22 mouse cellular contexts compared by ENCODE assay signal in the genomic region with DNA sequence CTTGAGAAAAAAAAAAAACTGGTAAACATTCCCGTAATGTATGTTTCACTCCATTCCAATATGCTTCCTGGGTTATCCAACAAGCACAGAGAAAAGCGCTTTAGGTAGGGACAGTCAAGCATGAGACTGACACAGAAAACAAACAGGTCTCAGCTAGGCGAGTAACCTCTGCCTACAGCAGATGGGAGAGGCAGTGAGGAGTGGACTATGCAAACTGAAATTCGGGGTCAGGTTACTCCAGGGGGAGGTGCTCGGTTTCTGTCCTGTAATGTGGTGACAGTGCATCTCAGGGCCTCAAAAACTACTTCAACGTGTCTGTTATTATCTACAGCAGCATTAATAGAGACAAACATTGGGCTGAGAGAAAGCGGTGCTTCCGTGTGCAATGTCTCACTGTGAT.
DNase-seq lines count a peak whose midpoint lies in the region; ATAC-seq and TF ChIP-seq lines count a peak whose summit lies in the region.
"Had no signal": no experiment of that assay in that cellular context is flagged by ENCODE, and none has a peak within 500 bp of the region (broad histone marks: within the 10 kb centered on the region; RNA-seq: fewer than 3 reads in every experiment).

No protein-coding gene starts in this region.

- ATAC-seq in heart, embryonic 13.5 days (ENCODE audit: extremely low read depth, insufficient number of reproducible peaks, low FRiP score, low TSS enrichment), result no peak
- ATAC-seq in kidney, embryonic 15.5 days (replicated peaks; ENCODE audit: low FRiP score), result peak; percentile 56; the same call in 1 of the 2 replicates
- ATAC-seq: activated CD4-positive, CD25-positive, alpha-beta regulatory T cell, adult 4 months; forebrain, embryonic 14.5 days; hindbrain, postnatal 0 days; Patski had no signal

- no peak for TF ChIP-seq RAD21 in CH12.LX (IDR thresholded peaks at IDR 0.05; ENCODE audit: low read depth, low read length)

- H3K27me3 ChIP-seq in heart, embryonic 13.5 days (replicated peaks), result no peaks in the 10 kb centered on the region
- no peaks in the 10 kb centered on the region for H3K27me3 ChIP-seq in kidney, embryonic 15.5 days
- H3K27me3 ChIP-seq in CH12.LX (replicated peaks), result no peaks in the 10 kb centered on the region
- H3K27me3 ChIP-seq: embryonic facial prominence, embryonic 15.5 days; hindbrain, embryonic 13.5 days; Patski had no signal

- H3K4me1 ChIP-seq in heart, embryonic 13.5 days, result peaks cover 11% of the 10 kb centered on the region
- no peaks in the 10 kb centered on the region for H3K4me1 ChIP-seq in kidney, embryonic 15.5 days
- H3K4me1 ChIP-seq in CH12.LX (ENCODE audit: control insufficient read depth in 1 of 2, insufficient read depth in 2 of 2), result peaks cover 0 to 24% of the 10 kb centered on the region in 2 experiments; a peak in 2 of 4 replicates
- H3K4me1 ChIP-seq: embryonic facial prominence, embryonic 15.5 days had no signal

- H3K27ac ChIP-seq in heart, embryonic 13.5 days (replicated peaks), result no peak overlapping the region
- H3K27ac ChIP-seq in kidney, embryonic 15.5 days, result no peak overlapping the region
- no peak overlapping the region for H3K27ac ChIP-seq in CH12.LX (ENCODE audit: insufficient read depth, low read depth)
- H3K27ac ChIP-seq: embryonic facial prominence, embryonic 15.5 days; forebrain, embryonic 10.5 days; hindbrain, embryonic 13.5 days; hindbrain, postnatal 0 days had no signal

- H3K4me2 ChIP-seq in heart, embryonic 13.5 days, result peak overlapping the region; percentile 18; the same call in 1 of the 2 replicates
- H3K4me2 ChIP-seq in kidney, embryonic 15.5 days, result no peak overlapping the region
- H3K4me2 ChIP-seq in CH12.LX (ENCODE audit: insufficient read depth, low read depth, poor library complexity, severe bottlenecking), result no peak overlapping the region
- H3K4me2 ChIP-seq: embryonic facial prominence, embryonic 15.5 days; hindbrain, embryonic 13.5 days had no signal

- 47% methylated on average over 8 of the region's 8 CpGs for WGBS in heart, embryonic 13.5 days
- WGBS in kidney, embryonic 15.5 days, result 42% methylated on average over 8 of the region's 8 CpGs

- H3K9ac ChIP-seq in heart, embryonic 13.5 days, result no peak overlapping the region
- no peak overlapping the region for H3K9ac ChIP-seq in kidney, embryonic 15.5 days
- H3K9ac ChIP-seq in CH12.LX (ENCODE audit: insufficient read depth, low read depth), result no peak overlapping the region
- H3K9ac ChIP-seq: embryonic facial prominence, embryonic 15.5 days; hindbrain, embryonic 13.5 days had no signal

- no peak for TF ChIP-seq CTCF in CH12.LX (conservative IDR thresholded peaks at IDR 0.05 in 1 of 2, IDR thresholded peaks at IDR 0.05 in 1 of 2; ENCODE audit: low read depth in 2 of 2, low read length in 2 of 2)

- in situ Hi-C loops in CH12.LX (cut with MboI; ENCODE audit: low pct_ligation_motif_present, low pct_unique_long_range_greater_than_20kb, low sequenced_read_pairs), result no loop called here

- TF ChIP-seq EP300 in CH12.LX (IDR thresholded peaks at IDR 0.05; ENCODE audit: low read length), result no peak

- H3K4me3 ChIP-seq in heart, embryonic 13.5 days, result no peak overlapping the region
- H3K4me3 ChIP-seq in kidney, embryonic 15.5 days (replicated peaks), result no peak overlapping the region
- no peak overlapping the region for H3K4me3 ChIP-seq in CH12.LX (replicated peaks in 1 of 3; ENCODE audit: low read depth in 2 of 3, low read length in 2 of 3, poor library complexity in 1 of 3)
- H3K4me3 ChIP-seq: embryonic facial prominence, embryonic 15.5 days; erythroblast, embryonic 14.5 days; forebrain, embryonic 10.5 days; hindbrain, embryonic 13.5 days had no signal

- no peak for TF ChIP-seq POLR2A in CH12.LX (IDR thresholded peaks at IDR 0.05; ENCODE audit: low read depth, low read length)

- no peak for DNase-seq in heart, adult 9 months (ENCODE audit: low spot score in 2 of 2)
- no peak for DNase-seq in kidney, adult 8-10 months
- DNase-seq in CH12.LX (ENCODE audit: extremely low read depth), result peak; percentile 9
- peak; percentile 26 for DNase-seq in embryo, embryonic 11 days
- DNase-seq in neural tube, embryonic 10.5 days (ENCODE audit: extremely low spot score, low spot score), result no peak
- DNase-seq in cerebellum, postnatal 25 days, result no peak
- DNase-seq: adrenal gland, postnatal 14 days; cerebellum, adult 11-12 months; cerebellum, adult 9-10 months; cerebellum, postnatal 36 days; gastrocnemius, postnatal 14 days; kidney, adult 18-20 months had no signal

- no peaks in the 10 kb centered on the region for H3K9me3 ChIP-seq in heart, embryonic 13.5 days
- H3K9me3 ChIP-seq in kidney, embryonic 15.5 days (replicated peaks), result no peaks in the 10 kb centered on the region
- H3K9me3 ChIP-seq in CH12.LX (replicated peaks; ENCODE audit: low read length), result no peaks in the 10 kb centered on the region
- H3K9me3 ChIP-seq: embryonic facial prominence, embryonic 15.5 days; forebrain, embryonic 10.5 days; hindbrain, embryonic 13.5 days had no signal

- H3K36me3 ChIP-seq in heart, embryonic 13.5 days, result no peaks in the 10 kb centered on the region
- no peaks in the 10 kb centered on the region for H3K36me3 ChIP-seq in kidney, embryonic 15.5 days
- H3K36me3 ChIP-seq in CH12.LX (replicated peaks in 1 of 2; ENCODE audit: control insufficient read depth in 1 of 2, insufficient read depth in 1 of 2, low read length in 1 of 2), result peaks cover 0 to 1% of the 10 kb centered on the region in 2 experiments
- H3K36me3 ChIP-seq: embryonic facial prominence, embryonic 15.5 days; forebrain, embryonic 10.5 days; hindbrain, embryonic 13.5 days had no signal

- H3K79me2 ChIP-seq in CH12.LX (replicated peaks; ENCODE audit: control insufficient read depth, extremely low read depth, insufficient read depth, poor library complexity, severe bottlenecking), result no peaks in the 10 kb centered on the region

- dilution Hi-C loops in CH12.LX (cut with MboI; ENCODE audit: extremely low pct_ligation_motif_present, extremely low pct_unique_long_range_greater_than_20kb, low sequenced_read_pairs), result no loop called here

TF ChIP-seq in CH12.LX, 34 proteins besides CTCF, POLR2A, EP300 and RAD21:
- no peak for TF ChIP-seq MXI1 (IDR thresholded peaks at IDR 0.05; ENCODE audit: low read depth, low read length)
- no peak for TF ChIP-seq KAT2A (IDR thresholded peaks at IDR 0.05; ENCODE audit: insufficient replicate concordance, low read length)
- TF ChIP-seq ZMIZ1 (IDR thresholded peaks at IDR 0.05; ENCODE audit: low read depth, low read length), result no peak

Comparison
In these comparisons a context has a peak if more than half of its experiments do, and no peak if none do; other contexts are left out.
1. DNase-seq: peak in CH12.LX (single experiment) and embryo, embryonic 11 days (single experiment); none in heart, adult 9 months (0 of 2), kidney, adult 8-10 months (0 of 2), neural tube, embryonic 10.5 days (single experiment) and cerebellum, postnatal 25 days (0 of 2).